Comparison of ENCODE assay signal across 23 mouse cellular contexts in the genomic region with DNA sequence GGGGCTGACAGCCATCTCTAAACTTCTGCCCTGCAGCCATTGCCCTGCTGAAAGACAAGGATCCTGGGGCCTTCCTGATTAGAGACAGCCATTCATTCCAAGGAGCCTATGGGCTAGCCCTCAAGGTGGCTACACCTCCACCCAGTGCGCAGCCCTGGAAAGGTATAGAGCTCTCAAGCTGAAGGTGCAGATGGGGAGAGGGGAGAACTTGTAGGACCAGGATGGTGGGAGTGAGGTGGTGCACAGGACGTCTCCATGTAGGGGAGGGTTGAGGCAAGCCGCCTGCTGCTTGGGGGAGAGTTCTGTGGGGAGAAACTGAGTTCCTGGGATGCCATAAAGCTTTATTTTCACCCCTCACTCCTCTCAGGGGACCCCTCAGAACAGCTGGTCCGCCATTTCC. TPM values are rescaled to one million over a fixed set of nuclear protein-coding genes. Genes with fewer than 3 reads are reported as not detected.
"Had no signal": no experiment of that assay in that cellular context is flagged by ENCODE, and none has a peak within 500 bp of the region (broad histone marks: within the 10 kb centered on the region; RNA-seq: fewer than 3 reads in every experiment).

No protein-coding gene starts in this region.

- H3K9ac ChIP-seq: heart, embryonic 13.5 days; heart, embryonic 15.5 days; hindbrain, embryonic 13.5 days; hindbrain, embryonic 15.5 days; limb, embryonic 12.5 days; liver, embryonic 13.5 days; liver, embryonic 15.5 days had no signal

- H3K9me3 ChIP-seq: heart, embryonic 13.5 days; heart, embryonic 15.5 days; hindbrain, embryonic 13.5 days; hindbrain, embryonic 15.5 days; limb, embryonic 10.5 days; limb, embryonic 12.5 days; liver, embryonic 13.5 days; liver, embryonic 15.5 days had no signal

- H3K4me2 ChIP-seq: heart, embryonic 11.5 days; heart, embryonic 13.5 days; heart, embryonic 15.5 days; hindbrain, embryonic 13.5 days; hindbrain, embryonic 15.5 days; limb, embryonic 12.5 days; liver, embryonic 11.5 days; liver, embryonic 13.5 days; liver, embryonic 15.5 days had no signal

- ATAC-seq: hindbrain, postnatal 0 days; intestine, embryonic 16.5 days had no signal

- H3K4me3 ChIP-seq: heart, embryonic 13.5 days; heart, embryonic 15.5 days; hindbrain, embryonic 13.5 days; hindbrain, embryonic 15.5 days; limb, embryonic 10.5 days; limb, embryonic 12.5 days; liver, embryonic 13.5 days; liver, embryonic 15.5 days had no signal

- H3K27me3 ChIP-seq: heart, embryonic 13.5 days; heart, embryonic 15.5 days; hindbrain, embryonic 13.5 days; hindbrain, embryonic 15.5 days; limb, embryonic 12.5 days; liver, embryonic 13.5 days had no signal

- DNase-seq: gastrocnemius, postnatal 10 days; gastrocnemius, postnatal 25 days; heart, postnatal 14 days; heart, postnatal 36 days; kidney, adult 11 months; kidney, adult 2 months; kidney, adult 9 months; kidney, postnatal 10 days; layer of hippocampus, adult 9-11 months; layer of hippocampus, postnatal 36 days; liver; liver, embryonic 13.5 days had no signal

- H3K27ac ChIP-seq: heart, embryonic 13.5 days; heart, embryonic 15.5 days; hindbrain, embryonic 13.5 days; hindbrain, embryonic 15.5 days; hindbrain, postnatal 0 days; limb, embryonic 10.5 days; limb, embryonic 12.5 days; liver, embryonic 13.5 days; liver, embryonic 15.5 days had no signal

RNA-seq across cellular contexts. Expression of gene Soat2, which starts 36.7 kb away (rescaled TPM):
- polyA plus RNA-seq: hindbrain, embryonic 13.5 days; limb, embryonic 12.5 days had no signal
